Mouse (Mus musculus) CD4-positive, CD25-positive, alpha-beta regulatory T cell, adult 2 months (primary cell): ENCODE results near the gene Man2a1.
A peak's percentile ranks its signal among the peaks of the same experiment; 100 is the strongest.

Source experiments
- DNase-seq: peaks from one replicate; pipeline ENCODE4 v3.0.0-alpha.2; 2012; ENCODE audit warnings: low read depth, low spot score

The Man2a1 gene

GRCm38 (mm10) chr17:64698516-64698915, 98.0 kb downstream of the Man2a1 start:
- no peak for DNase-seq

DNA sequence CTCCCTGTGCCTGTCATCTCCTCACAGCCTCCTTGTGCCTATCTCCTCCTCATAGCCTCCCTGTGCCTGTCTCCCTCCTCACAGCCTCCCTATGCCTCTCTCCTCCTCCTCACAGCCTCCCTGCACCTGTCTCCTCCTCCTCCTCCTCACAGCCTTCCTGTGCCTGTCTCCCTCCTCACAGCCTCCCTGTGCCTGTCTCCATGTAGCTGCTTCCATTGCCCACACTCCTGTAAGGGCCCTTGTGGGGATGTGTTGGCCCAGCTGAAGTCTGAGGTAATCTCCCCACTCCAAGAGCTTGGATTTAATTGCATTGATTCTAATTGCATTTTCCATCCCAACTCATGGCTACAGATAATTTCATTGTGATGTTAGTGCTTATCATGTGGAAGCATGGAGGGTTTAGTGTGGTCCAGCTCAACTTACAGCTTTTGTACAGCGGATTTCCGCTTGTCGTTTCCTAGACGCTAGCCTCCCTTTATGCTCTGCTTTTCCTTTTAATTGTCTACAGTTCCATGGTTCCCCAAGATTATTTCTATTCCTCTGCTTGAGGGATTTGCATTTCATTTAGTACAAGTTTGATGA, 103.2 kb downstream of the Man2a1 start:
- DNase-seq, result no peak

- DNase-seq, result no peak
Observed at GRCm38 (mm10) chr17:64707529-64707928, 107.0 kb downstream of the Man2a1 start.

- DNase-seq, result no peak
Observed at GRCm38 (mm10) chr17:64716318-64716717, 115.8 kb downstream of the Man2a1 start.

DNA sequence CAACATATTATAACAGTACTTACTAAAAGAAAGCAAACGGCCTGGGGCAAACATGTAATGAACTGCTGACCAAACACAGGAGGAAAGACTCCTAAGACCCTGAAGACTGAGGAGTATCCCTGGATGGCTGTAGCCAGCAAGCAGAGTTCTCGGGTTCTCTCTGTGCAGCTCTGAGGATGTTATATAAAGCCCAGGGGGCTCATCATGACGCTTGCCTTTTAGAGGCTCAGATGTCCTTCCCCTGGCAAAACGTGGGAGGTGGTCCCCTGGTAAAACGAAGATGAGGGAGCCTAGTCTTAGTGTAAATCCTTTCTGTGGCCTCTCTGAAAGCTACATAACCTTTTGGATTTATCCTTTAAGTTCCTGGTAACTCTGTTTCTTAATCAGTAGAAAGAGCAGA, 119.2 kb downstream of the Man2a1 start:
- DNase-seq, result no peak

- DNase-seq, result no peak
Observed at GRCm38 (mm10) chr17:64721112-64721511, 120.6 kb downstream of the Man2a1 start.

DNA sequence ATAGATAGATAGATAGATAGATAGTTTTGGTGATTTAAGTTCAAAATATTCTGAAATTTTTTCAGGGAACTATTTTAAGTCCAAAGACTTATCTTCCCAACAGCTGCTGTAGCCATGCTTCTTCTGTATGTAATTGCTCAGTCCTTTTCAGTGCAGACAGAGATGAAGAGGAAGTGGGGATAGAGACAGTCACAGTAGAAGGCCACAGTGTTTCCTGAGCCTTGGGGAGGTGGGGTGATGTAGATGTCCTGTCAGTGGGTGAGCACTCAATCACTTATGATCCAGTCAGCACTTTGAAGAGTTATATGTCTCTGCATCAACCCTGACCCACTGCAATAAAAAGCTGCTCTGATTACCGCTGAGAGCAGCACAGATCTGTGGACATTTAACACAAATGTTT, 122.6 kb downstream of the Man2a1 start:
- peak; percentile 24 for DNase-seq

DNA sequence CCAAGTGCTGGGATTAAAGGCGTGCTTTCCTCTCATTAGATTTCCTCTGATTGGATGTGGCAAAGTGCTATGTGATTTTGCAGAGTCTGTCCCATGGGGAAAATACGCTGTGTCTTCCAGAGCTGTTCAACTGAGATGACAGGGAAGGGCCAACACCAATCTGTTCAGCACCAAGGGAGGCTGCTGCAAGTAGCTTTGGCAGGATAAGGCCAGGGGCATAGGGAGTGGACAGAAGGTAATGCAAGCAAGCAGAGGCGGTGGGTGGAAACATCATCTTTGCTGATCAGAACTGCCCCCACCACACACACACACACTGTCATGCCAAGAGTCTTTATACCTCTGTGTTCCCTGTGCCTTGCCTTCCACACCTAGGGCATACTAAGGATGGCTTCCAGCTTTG, 124.7 kb downstream of the Man2a1 start:
- no peak for DNase-seq

GRCm38 (mm10) chr17:64726032-64726431, 125.5 kb downstream of the Man2a1 start:
- DNase-seq, result peak; percentile 69

DNA sequence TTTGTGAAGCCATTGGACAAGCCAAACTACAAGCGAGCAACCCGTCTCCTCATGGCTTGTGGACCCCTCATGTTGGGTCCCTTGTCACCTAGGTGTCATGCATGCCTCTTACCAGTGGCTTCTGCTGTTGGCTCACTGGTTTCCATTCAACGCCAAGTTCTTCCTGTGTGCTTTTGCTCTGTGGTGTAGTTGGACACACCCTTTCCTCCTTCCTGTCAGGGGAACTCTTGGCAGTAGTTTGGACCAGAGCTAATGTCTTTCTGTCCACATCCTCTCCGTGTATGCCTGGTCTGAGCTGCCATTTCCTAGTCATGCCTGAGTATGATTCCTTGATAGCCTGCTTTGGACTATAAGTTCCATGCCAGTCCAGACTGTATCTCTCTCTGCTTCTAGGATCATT, 135.0 kb downstream of the Man2a1 start:
- no peak for DNase-seq

DNA sequence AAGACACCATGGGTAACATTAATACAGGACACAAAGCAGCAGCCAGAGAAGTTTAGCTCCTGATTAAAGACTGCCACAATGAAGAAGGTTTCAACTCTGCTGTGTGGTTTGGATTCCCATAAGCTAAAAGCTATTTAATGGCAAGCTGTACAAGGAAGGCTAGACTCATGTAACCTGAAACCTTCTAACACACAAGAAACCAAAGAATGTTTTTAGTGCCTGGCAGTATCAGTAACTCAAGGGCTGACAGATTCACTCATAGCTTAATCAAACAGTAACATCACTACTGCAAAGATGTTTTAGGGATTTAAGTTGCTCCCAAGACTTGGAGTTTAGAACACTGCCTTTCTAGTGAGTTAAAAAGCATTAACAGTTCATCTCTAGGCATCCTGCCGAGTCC, 137.4 kb downstream of the Man2a1 start:
- no peak for DNase-seq

DNA sequence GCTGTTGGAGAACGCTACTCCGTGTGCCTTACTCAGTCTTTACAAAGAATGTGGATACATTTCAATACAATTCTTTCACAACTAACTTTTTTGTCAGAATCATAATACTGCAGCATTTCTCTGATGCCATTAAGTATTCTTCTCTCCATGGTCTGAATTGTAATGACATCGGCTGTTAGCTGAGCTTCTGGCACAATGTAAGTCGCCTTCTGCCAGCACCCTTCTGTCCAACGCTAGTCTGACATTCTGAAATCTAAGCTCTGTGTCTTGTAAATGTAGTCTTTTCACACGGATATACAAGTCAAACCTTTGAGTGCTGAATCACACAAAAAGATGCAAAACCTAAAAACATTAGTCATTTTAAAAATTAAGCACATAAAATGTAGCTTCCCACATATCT, 138.6 kb downstream of the Man2a1 start:
- no peak for DNase-seq

DNA sequence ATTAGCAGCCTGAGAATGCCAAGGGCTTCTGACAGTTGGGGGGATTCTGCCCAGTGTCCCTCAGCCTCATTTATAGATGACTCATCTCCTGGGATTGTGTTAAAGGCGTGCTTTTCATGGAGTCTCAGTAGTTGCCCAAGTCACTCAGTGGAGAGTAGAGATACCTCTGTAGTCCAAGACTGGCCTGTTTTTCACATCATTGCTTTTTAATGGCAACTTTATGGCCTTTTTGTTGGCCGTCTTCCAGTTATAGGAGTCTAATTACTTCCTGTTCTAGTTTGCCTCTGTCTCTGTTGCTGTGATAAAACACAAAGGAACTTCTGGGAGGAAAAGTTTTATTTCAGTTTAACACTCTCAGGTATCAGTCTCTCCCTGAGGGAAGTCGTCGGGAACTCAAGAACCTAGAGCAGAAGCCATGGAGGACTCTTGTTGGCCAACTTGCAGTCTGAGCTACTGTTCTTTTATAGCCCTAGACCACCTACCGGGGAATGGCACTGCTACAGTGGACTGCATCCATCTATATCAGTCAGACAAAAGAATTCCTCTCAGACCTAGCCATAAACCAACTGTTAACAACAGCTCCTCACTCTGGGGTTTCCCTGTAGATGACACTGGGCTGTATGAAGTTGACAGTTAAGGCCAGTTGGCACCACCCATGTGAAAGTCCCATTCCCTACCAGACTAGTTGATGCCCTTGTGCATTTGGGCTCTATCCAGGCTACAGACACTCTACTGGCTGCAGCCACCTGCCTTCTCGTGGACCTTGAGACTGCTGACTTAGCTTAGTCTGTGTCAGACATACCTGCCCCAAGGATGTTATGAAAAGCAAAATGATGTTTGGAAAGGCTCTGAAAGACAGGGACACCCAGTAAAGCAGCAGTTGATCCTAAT, 142.4 kb downstream of the Man2a1 start:
- DNase-seq, result no peak

- no peak for DNase-seq
Observed at GRCm38 (mm10) chr17:64743606-64744300, 143.2 kb downstream of the Man2a1 start.

- no peak for DNase-seq
Observed at GRCm38 (mm10) chr17:64746637-64747225, 146.2 kb downstream of the Man2a1 start.

GRCm38 (mm10) chr17:64747461-64747860, 146.9 kb downstream of the Man2a1 start:
- no peak for DNase-seq

- DNase-seq, result no peak
Observed at GRCm38 (mm10) chr17:64748131-64748530, 147.6 kb downstream of the Man2a1 start.

GRCm38 (mm10) chr17:64749146-64749545, 148.6 kb downstream of the Man2a1 start:
- no peak for DNase-seq

DNA sequence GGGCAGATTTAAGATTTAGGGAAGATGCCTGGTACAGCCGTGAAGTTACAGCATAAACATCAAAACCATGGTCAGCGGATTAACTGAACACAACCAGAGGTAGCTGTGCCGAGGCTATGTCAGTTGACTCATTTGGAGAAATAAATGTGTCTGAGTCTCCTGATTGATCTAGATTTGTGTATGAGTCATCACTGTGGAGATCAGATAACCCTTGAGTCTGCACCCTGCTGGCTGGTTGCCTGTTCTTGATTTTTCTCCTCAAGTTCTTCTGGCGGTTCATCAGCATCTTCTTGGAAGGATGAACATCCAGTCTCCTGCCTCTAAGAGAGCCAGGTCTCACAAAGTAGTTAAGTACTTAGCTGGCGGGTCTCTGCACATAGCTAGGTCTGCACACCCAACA, 150.7 kb downstream of the Man2a1 start:
- DNase-seq, result peak; percentile 57

- DNase-seq, result no peak
Observed at GRCm38 (mm10) chr17:64752126-64753019, 151.8 kb downstream of the Man2a1 start.

DNA sequence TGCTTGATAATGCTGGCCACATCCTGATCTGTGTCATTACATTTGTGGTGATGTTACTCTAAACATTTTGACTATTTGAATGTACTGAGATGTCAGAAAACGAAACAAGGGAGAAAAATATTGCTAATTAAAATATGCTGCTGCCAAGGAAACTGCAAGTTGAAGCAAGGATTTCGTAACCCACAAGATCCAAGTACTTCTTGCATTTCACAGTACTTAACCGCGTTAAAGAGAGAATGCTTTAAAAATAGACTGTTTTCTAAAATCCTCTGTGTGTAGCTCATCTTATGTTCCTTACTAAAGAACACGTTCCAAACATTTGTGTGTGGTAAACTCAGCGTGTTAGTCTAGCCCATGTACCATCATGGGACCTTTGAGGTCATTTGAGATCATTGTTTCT, 153.0 kb downstream of the Man2a1 start:
- no peak for DNase-seq
